Mouse (Mus musculus) stomach, postnatal 0 days (tissue): Measurements from ENCODE around the gene Slc30a7.

ENCODE experiments used
- CTCF ChIP-seq: IDR thresholded peaks from 2 replicates; pipeline ENCODE4 v1.5.1; 2016; ENCODE audit warnings: antibody characterized with exemption, low read depth, mild to moderate bottlenecking, moderate library complexity
- EP300 ChIP-seq: optimal IDR thresholded peaks from 2 replicates; pipeline ENCODE3; 2016; ENCODE audit warnings: antibody characterized with exemption

DNA sequence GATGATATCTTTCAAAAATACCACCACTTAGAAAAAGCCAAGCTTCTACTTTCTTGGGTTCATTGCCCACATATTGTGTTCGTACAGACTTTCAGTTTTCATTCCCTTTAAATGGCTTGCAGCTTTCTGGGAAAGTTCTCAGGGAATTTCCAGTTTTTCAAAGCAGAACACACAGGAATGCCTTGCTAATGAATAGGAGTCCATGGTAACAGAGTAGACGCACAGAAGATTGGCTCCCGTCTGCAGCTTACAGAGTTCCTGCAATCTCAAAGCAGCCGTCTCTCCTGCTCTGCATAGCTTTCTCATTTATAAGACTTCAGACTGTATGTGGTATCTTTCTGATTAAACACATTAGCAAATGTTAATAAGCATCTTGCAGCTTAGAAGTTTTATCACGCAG is 39.8 kb upstream of the Slc30a7 start:
- TF ChIP-seq EP300: no peak
- TF ChIP-seq CTCF: no peak
